Mouse (Mus musculus): ENCODE results near the gene Znrf2.
"Not testable (repeated sequence)": the region's sequence is repeated elsewhere in the genome, so short reads cannot be mapped to it uniquely, and the experiment has no call there.

The Znrf2 gene

GRCm38 (mm10) chr6:54805779-54806178 is 10.9 kb upstream of the Znrf2 start:
- DNase-seq (ENCODE audit: extremely low read depth, low read depth, low spot score), result no peak

GRCm38 (mm10) chr6:54809531-54810313 is 7.0 kb upstream of the Znrf2 start:
- no peak for DNase-seq (ENCODE audit: extremely low read depth, low read depth, low spot score)

- no peak for DNase-seq (ENCODE audit: extremely low read depth, low read depth, low spot score)
Observed at GRCm38 (mm10) chr6:54810314-54810646, 6.4 kb upstream of the Znrf2 start.

GRCm38 (mm10) chr6:54811546-54812250 is 5.0 kb upstream of the Znrf2 start:
- DNase-seq (ENCODE audit: extremely low read depth, low read depth, low spot score), result no peak

GRCm38 (mm10) chr6:54812276-54812675 is 4.4 kb upstream of the Znrf2 start:
- no peak for DNase-seq (ENCODE audit: extremely low read depth, low read depth, low spot score)

DNA sequence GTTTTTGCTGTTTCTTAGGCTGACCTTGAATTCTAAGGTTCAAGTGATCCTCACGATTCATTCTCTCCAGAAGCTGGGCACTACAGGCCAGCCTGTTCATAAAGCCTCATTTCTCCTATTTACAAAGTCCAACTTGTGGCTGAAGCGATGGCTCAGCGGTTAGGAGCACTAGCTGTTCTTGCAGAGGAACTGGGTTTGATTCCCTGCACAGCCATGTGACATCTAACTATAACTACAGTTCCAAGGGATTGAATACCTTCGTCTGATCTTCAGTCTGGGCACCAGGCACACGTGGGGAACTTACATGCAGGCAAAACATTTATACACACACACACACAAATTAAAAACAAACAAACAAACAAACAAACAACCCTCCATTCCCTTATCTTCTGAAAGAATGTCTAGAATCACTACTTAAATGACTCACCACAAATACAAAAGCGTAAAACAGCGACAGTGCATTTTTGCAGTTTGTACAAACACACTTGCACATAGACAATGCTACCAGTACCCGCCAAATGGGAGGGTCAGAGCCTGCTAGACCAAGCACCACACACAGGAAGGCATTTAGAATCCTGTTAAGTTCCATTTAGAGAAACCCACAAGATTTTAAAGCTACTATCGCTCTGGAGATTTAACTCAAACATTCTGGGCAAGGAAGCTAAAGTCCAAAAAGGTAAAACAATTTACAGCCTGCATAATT is 1.1 kb upstream of the Znrf2 start:
- DNase-seq (ENCODE audit: extremely low read depth, low read depth, low spot score), result no peak

GRCm38 (mm10) chr6:54817266-54817767 is 601 bp downstream of the Znrf2 start:
- DNase-seq (ENCODE audit: extremely low read depth, low read depth, low spot score), result peak; percentile 18

DNA sequence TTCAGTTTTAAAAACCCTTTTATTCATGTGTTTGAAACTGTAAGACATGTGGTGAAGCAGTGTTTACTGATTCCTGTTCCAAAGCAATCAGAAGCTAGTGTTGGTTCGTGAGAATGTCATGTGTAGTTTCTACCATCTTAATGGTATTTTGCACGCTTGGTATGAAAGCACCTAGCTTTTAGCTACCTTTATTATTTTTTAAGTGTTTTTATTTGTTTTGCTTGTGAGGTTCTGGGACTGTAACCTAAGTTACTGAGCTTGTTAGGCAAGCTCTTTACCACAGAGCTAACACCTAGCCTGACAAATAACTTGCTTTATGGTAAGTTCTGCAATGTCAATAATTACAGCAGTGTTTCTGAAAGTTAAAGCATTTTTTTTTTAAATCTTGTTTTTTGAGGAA is 1.7 kb downstream of the Znrf2 start:
- no peak for DNase-seq (ENCODE audit: extremely low read depth, low read depth, low spot score)

DNA sequence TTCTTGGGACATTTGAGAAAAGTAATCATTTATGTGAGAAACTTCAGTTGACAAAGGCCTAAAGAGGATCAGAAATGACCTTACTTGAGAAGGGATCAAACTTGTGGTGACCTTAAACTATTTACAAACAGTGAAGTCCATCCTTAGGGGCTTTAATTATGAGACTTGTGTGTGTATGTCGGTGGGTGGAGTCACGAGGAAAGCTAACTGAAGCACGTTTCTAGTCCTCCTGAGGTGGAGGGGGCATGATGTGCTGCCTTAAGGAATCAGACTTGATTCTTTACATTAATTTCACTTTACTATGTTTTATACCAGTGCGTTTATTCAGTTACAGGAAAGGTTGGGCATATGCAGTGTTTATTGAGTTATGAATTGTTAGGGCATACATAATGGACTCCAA is 2.6 kb downstream of the Znrf2 start:
- DNase-seq (ENCODE audit: extremely low read depth, low read depth, low spot score), result no peak

DNA sequence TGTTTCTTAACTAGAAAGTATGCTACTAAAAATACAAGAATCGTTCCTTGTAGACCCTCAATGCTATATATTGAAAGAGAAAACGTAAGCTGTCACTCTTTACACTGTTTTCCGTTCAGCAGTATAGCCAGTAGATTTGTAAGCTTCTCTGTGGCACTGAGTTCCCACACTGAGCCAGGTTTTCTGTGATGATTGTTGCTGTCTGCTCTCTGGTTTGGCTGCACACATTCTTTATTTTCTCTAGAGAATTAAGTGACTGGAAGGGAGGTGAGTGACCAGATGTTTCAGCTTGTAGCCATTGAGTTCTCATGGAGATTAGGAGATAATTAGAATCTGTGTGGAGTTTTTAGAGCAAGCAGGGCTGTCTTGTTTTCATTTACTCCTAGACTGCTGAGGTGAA is 3.0 kb downstream of the Znrf2 start:
- DNase-seq (ENCODE audit: extremely low read depth, low read depth, low spot score), result no peak

DNA sequence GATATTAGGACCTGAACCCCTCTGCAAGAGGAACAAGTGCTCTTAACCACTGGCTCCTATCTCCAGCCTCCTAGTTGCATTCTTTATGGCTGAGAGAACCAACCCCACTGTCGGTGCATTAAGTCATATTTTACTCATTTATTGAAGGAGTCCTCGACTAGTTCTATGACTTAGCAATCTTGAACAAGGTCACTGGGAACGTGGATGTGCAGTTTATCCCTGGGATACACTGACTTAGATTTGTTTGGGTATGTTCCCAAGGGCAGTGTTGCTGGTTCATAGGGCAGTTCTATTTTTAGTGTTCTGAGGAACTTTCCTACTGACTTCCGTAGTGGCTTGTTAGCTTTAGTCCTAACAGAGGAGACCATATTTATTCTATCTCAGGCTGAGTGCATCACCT is 5.6 kb downstream of the Znrf2 start:
- DNase-seq (ENCODE audit: extremely low read depth, low read depth, low spot score), result no peak

DNA sequence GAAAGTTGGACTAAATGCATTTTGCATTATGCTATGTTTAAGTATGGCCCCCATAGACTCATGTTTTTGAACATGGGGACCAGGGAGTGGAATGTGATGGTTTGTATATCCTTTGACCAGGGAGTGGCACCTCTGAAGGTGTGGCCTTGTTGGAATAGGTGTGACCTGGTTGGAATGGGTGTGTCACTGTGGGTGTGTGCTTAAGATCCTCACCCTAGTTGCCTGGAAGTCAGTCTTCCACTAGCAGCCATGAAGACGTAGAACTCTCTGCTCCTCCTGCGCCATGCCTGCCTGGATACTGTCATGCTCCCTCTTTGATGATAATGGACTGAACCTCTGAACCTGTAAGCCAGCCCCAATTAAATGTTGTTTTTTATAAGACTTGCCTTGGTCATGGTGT is 7.8 kb downstream of the Znrf2 start:
- not testable (repeated sequence) for DNase-seq (ENCODE audit: extremely low read depth, low read depth, low spot score)

GRCm38 (mm10) chr6:54827481-54827880 is 10.8 kb downstream of the Znrf2 start:
- no peak for DNase-seq (ENCODE audit: extremely low read depth, low read depth, low spot score)

GRCm38 (mm10) chr6:54828274-54828673 is 11.6 kb downstream of the Znrf2 start:
- no peak for DNase-seq (ENCODE audit: extremely low read depth, low read depth, low spot score)

GRCm38 (mm10) chr6:54830048-54830772 is 13.5 kb downstream of the Znrf2 start:
- no peak for DNase-seq (ENCODE audit: extremely low read depth, low read depth, low spot score)

DNA sequence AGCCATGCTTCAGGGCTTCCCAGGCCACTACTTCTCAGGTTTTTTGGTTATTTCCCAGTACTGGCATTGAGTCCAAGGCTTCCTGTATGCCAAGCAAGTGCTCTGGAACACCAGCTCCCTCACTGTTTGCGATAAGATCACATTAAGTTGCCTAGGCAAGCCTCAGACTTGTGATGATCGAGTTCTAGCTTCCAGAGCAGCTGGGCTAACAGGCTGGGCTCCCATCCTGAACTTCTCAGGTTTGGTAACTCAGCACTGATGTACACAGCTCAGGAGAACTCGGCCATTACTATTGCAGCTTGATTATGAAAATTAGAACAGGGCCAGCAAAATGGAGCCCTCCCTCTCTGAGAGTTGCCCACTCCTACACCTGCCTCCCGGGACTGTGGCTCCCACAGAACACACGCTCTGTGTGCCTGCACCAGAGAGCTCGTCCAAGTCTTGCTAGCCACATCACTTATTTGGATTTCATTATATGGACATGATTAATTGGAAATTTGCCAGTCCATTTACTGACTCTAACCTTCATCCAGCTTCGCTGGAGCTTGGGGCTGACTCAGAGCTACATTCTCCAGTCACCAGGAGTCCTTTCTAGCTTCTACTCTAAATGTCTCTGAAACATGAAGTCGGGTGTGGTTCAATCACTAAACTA is 14.5 kb downstream of the Znrf2 start:
- peak; percentile 85 for DNase-seq (ENCODE audit: extremely low read depth, low read depth, low spot score)

GRCm38 (mm10) chr6:54833427-54833826 is 16.7 kb downstream of the Znrf2 start:
- DNase-seq (ENCODE audit: extremely low read depth, low read depth, low spot score), result no peak

GRCm38 (mm10) chr6:54836666-54837065 is 19.9 kb downstream of the Znrf2 start:
- DNase-seq (ENCODE audit: extremely low read depth, low read depth, low spot score), result no peak

DNA sequence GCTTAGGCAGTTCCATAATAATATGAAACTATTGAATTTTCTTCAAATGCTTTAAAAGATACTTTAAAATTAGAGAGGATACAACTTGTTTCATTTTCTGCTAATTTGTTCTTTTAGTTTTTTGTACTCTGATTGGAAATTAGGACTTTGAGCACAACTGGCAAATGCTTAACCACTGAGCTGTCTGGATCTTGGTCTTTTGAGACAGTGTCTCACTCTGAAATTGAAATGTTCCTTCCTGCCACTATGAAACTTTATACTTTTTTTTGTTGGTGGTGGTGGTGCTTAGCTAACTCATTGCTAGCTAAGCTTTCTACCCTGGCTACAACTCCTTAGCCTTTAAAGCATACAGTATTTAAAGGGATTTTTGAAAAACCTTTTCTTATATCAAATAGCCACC is 24.7 kb downstream of the Znrf2 start:
- no peak for DNase-seq (ENCODE audit: extremely low read depth, low read depth, low spot score)

DNA sequence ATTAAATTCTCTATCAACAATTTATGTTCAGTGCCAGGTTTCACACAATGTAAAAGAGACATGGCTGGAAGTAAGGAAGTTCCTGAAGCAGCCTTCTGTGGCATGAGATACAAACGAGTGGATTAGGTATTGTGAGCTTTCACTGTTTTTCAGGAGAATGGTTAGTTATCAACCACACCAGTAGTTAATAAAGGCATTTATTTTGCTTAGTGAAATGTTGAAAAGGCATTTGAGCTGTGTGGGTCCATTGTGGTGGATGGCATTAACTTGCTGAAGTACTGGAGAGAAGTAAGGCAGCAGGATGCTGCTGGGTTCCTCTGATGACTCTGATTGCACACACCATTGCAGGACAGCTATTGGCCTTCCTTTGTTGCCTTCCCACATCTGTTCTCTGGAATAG is 25.3 kb downstream of the Znrf2 start:
- no peak for DNase-seq (ENCODE audit: extremely low read depth, low read depth, low spot score)

DNA sequence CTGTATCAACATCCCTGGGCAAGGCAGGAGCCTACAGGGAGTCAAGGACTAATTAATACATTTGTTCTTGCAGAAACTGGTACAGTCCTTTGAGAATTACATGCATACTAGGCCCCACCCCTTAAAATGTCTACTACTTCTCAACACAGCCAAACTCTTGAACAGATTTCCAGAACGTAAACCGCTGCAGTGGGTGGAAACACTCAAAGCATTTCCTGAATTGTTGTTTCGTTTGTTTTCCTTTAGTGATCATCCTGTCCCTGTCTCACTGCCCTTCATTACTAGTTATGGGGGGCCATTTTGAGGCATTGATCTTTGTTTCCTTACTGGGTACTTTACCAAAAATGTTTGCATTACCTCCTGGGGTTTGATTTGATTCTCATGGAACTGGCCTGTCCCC is 31.8 kb downstream of the Znrf2 start:
- DNase-seq (ENCODE audit: extremely low read depth, low read depth, low spot score), result no peak

Data from fat pad, adult 2 months (tissue).